10 mouse cellular contexts compared by ENCODE assay signal in the genomic region with DNA sequence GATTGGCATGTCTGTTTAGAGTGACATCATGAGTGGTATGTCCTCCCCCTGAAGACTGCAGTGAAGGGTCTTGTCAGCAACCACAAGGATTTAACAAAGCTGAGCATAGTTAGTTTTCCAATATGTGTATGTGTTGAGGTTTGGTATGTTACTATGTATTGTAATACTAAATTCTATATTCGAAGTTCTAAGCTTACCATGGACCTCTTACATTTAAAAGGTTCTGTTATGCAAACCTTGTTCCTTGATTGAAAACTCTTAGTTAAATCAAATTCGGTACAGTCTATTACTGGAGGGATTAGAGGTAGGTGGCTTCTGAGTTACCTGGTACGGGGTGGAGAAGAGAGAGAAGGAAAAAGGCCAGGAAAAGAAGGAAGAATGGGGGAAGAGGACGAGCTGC. TPM values are rescaled to one million over a fixed set of nuclear protein-coding genes. Genes with fewer than 3 reads are reported as not detected.
DNase-seq lines count a peak whose midpoint lies in the region; ATAC-seq lines count a peak whose summit lies in the region.
"Had no signal": no experiment of that assay in that cellular context is flagged by ENCODE, and none has a peak within 500 bp of the region (broad histone marks: within the 10 kb centered on the region; RNA-seq: fewer than 3 reads in every experiment).

Gene Zfp738, minus strand, starts transcription at position 101 of the 400 bp plus-strand sequence.

- H3K4me3 ChIP-seq in forebrain, embryonic 12.5 days (replicated peaks), result no peak within 1 kb of the TSS
- H3K4me3 ChIP-seq in forebrain, embryonic 14.5 days (ENCODE audit: low read depth, low read length), result no peak within 1 kb of the TSS
- H3K4me3 ChIP-seq in forebrain, embryonic 16.5 days (replicated peaks; ENCODE audit: low read length), result no peak within 1 kb of the TSS
- no peak within 1 kb of the TSS for H3K4me3 ChIP-seq in limb, embryonic 12.5 days (replicated peaks)
- H3K4me3 ChIP-seq: erythroblast, embryonic 14.5 days had no signal

- H3K36me3 ChIP-seq in forebrain, embryonic 12.5 days (replicated peaks), result no peaks in the 10 kb centered on the region
- no peaks in the 10 kb centered on the region for H3K36me3 ChIP-seq in forebrain, embryonic 14.5 days (ENCODE audit: control insufficient read depth, insufficient read depth, low read length)
- no peaks in the 10 kb centered on the region for H3K36me3 ChIP-seq in forebrain, embryonic 16.5 days (ENCODE audit: control insufficient read depth, insufficient read depth)
- no peaks in the 10 kb centered on the region for H3K36me3 ChIP-seq in limb, embryonic 12.5 days

- H3K9me3 ChIP-seq in forebrain, embryonic 12.5 days, result no peaks in the 10 kb centered on the region
- H3K9me3 ChIP-seq in forebrain, embryonic 14.5 days (replicated peaks; ENCODE audit: control insufficient read depth, low read length), result no peaks in the 10 kb centered on the region
- H3K9me3 ChIP-seq in forebrain, embryonic 16.5 days (ENCODE audit: control insufficient read depth, low read length), result no peaks in the 10 kb centered on the region
- no peaks in the 10 kb centered on the region for H3K9me3 ChIP-seq in limb, embryonic 12.5 days

- H3K9ac ChIP-seq in forebrain, embryonic 12.5 days, result no peak within 1 kb of the TSS
- no peak within 1 kb of the TSS for H3K9ac ChIP-seq in forebrain, embryonic 14.5 days (ENCODE audit: low read length)
- H3K9ac ChIP-seq in forebrain, embryonic 16.5 days (replicated peaks; ENCODE audit: low read depth, low read length), result no peak within 1 kb of the TSS
- H3K9ac ChIP-seq in limb, embryonic 12.5 days (replicated peaks), result no peak within 1 kb of the TSS

- H3K27ac ChIP-seq in forebrain, embryonic 12.5 days, result no peak within 1 kb of the TSS
- no peak within 1 kb of the TSS for H3K27ac ChIP-seq in forebrain, embryonic 14.5 days (ENCODE audit: low read depth, low read length)
- no peak within 1 kb of the TSS for H3K27ac ChIP-seq in forebrain, embryonic 16.5 days (ENCODE audit: low read length)
- H3K27ac ChIP-seq in limb, embryonic 12.5 days, result no peak within 1 kb of the TSS
- H3K27ac ChIP-seq: macrophage had no signal

- no peak for DNase-seq in forebrain, embryonic 14.5 days (ENCODE audit: low spot score)
- no peak for DNase-seq in spleen, postnatal 14 days (ENCODE audit: low spot score in 2 of 2)
- no peak for DNase-seq in thymus, postnatal 0 days (ENCODE audit: low spot score)
- DNase-seq in cerebellum, adult 11-12 months, result no peak

- no peak for ATAC-seq in forebrain, embryonic 12.5 days (ENCODE audit: low FRiP score)
- ATAC-seq in forebrain, embryonic 14.5 days, result no peak
- ATAC-seq in CD4-positive, CD25-positive, alpha-beta regulatory T cell, adult 4 months, result no peak
- ATAC-seq in forebrain, embryonic 16.5 days, result no peak
- ATAC-seq in limb, embryonic 12.5 days (ENCODE audit: insufficient number of reproducible peaks, insufficient read depth, low FRiP score, low TSS enrichment, low read depth), result no peak

- no peaks in the 10 kb centered on the region for H3K27me3 ChIP-seq in forebrain, embryonic 12.5 days
- no peaks in the 10 kb centered on the region for H3K27me3 ChIP-seq in forebrain, embryonic 14.5 days (replicated peaks; ENCODE audit: control insufficient read depth, insufficient read depth, low read length)
- H3K27me3 ChIP-seq in forebrain, embryonic 16.5 days (replicated peaks; ENCODE audit: control insufficient read depth, insufficient read depth, low read length), result no peaks in the 10 kb centered on the region
- H3K27me3 ChIP-seq in limb, embryonic 12.5 days, result no peaks in the 10 kb centered on the region

- H3K4me1 ChIP-seq in forebrain, embryonic 12.5 days, result peaks cover 3% of the 10 kb centered on the region
- H3K4me1 ChIP-seq in forebrain, embryonic 14.5 days (ENCODE audit: control insufficient read depth, insufficient read depth, low read length), result peaks cover 4% of the 10 kb centered on the region
- peaks cover 3% of the 10 kb centered on the region for H3K4me1 ChIP-seq in forebrain, embryonic 16.5 days (replicated peaks; ENCODE audit: control insufficient read depth, insufficient read depth, low read length)
- peaks cover 5% of the 10 kb centered on the region for H3K4me1 ChIP-seq in limb, embryonic 12.5 days (replicated peaks)

- no peak within 1 kb of the TSS for H3K4me2 ChIP-seq in forebrain, embryonic 12.5 days
- H3K4me2 ChIP-seq in forebrain, embryonic 14.5 days (ENCODE audit: low read length), result no peak within 1 kb of the TSS
- no peak within 1 kb of the TSS for H3K4me2 ChIP-seq in forebrain, embryonic 16.5 days (ENCODE audit: low read length)
- no peak within 1 kb of the TSS for H3K4me2 ChIP-seq in limb, embryonic 12.5 days

- WGBS in forebrain, embryonic 12.5 days, result 86% methylated on average over 4 of the region's 4 CpGs
- 82% methylated on average over 4 of the region's 4 CpGs for WGBS in forebrain, embryonic 14.5 days
- WGBS in forebrain, embryonic 16.5 days, result 73% methylated on average over 4 of the region's 4 CpGs
- WGBS in limb, embryonic 12.5 days, result 84% methylated on average over 4 of the region's 4 CpGs

RNA-seq across cellular contexts. Expression of gene Zfp738, which starts in this region (rescaled TPM):
- polyA plus RNA-seq in forebrain, embryonic 12.5 days (2016; fragmentation: Nextera tagmentation; extraction: Ambion mirVana), result 13.5 and 13.8 TPM in 2 replicates
- 9.9 and 15.0 TPM in 2 replicates for polyA plus RNA-seq in forebrain, embryonic 14.5 days (2014; fragmentation: Nextera tagmentation; extraction: Ambion mirVana)
- 10 to 100 TPM; 18.9 to 21.8 TPM for polyA plus RNA-seq in CD4-positive, CD25-positive, alpha-beta regulatory T cell, adult 4 months (2017; shearing (Covaris generic))
- polyA plus RNA-seq in forebrain, embryonic 16.5 days (2015; fragmentation: Nextera tagmentation; extraction: Ambion mirVana), result 14.8 and 17.2 TPM in 2 replicates
- polyA plus RNA-seq in limb, embryonic 12.5 days (2016; fragmentation: Nextera tagmentation; extraction: Ambion mirVana), result 15.1 and 15.8 TPM in 2 replicates
- 7.8 and 9.0 TPM in 2 replicates for polyA plus RNA-seq in thymus, postnatal 0 days (2015; fragmentation: Nextera tagmentation; extraction: Ambion mirVana)
